Mouse (Mus musculus) MEL (cell line): ENCODE data around the gene Pcif1. TPM values are rescaled to one million over a fixed set of nuclear protein-coding genes. Genes with fewer than 3 reads are reported as not detected.

Experiments used
- polyA plus RNA-seq, 2 experiments: library from polyadenylated mRNA; stranded (reverse) in 1 of 2; unstranded in 1 of 2; fragments of >175 nt in 1 of 2; fragments of >200 nt in 1 of 2; gene quantifications; 2 replicates each; pipeline versions ENCODE4 v1.2.1 to v1.2.4; 2012; ENCODE audit warnings: low replicate concordance in 2 of 2, low read depth in 1 of 2; ENCODE audit not compliant: insufficient read length in 2 of 2, insufficient read depth in 1 of 2, missing spikeins in 1 of 2
- total RNA-seq: library from RNA; depleted of rRNA; stranded (reverse); fragments of 300-350 nt; gene quantifications from 2 replicates; pipeline ENCODE4 v1.2.3, GENCODE M21; 2012; rRNA removed

Pcif1 gene
- total and polyA plus RNA-seq, 3 experiments = 46.8 to 118 TPM; not detected in 1

Other genes with a start within 250 kb of the Pcif1 start
- gene Wfdc16, start 240.5 kb upstream of the Pcif1 start, total RNA-seq = not detected in 2 replicates
- not detected for gene Wfdc16, start 240.5 kb upstream of the Pcif1 start, polyA plus RNA-seq
- not detected in 2 replicates for gene Wfdc10, start 223.3 kb upstream of the Pcif1 start, total RNA-seq
- not detected for gene Wfdc10, start 223.3 kb upstream of the Pcif1 start, polyA plus RNA-seq
- gene Wfdc9, start 222.7 kb upstream of the Pcif1 start, total RNA-seq = not detected in 2 replicates
- not detected for gene Wfdc9, start 222.7 kb upstream of the Pcif1 start, polyA plus RNA-seq
- gene Wfdc11, start 205.2 kb upstream of the Pcif1 start, total RNA-seq = not detected in 2 replicates
- not detected for gene Wfdc11, start 205.2 kb upstream of the Pcif1 start, polyA plus RNA-seq
- 0.12 TPM in 1 of 2 replicates, not detected in the other for gene Wfdc13, start 194.2 kb upstream of the Pcif1 start, total RNA-seq
- gene Wfdc13, start 194.2 kb upstream of the Pcif1 start, polyA plus RNA-seq = not detected
- gene Spint4, start 180.8 kb upstream of the Pcif1 start, total RNA-seq = not detected in 2 replicates
- not detected for gene Spint4, start 180.8 kb upstream of the Pcif1 start, polyA plus RNA-seq
- not detected in 2 replicates for gene Spint5, start 164.0 kb upstream of the Pcif1 start, total RNA-seq
- gene Spint5, start 164.0 kb upstream of the Pcif1 start, polyA plus RNA-seq = not detected
- 0.20 and 0.31 TPM in 2 replicates for gene Wfdc3, start 133.4 kb upstream of the Pcif1 start, total RNA-seq
- under 1 TPM in 1 of 2 experiments, not detected in 1; 0.40 TPM for gene Wfdc3, start 133.4 kb upstream of the Pcif1 start, polyA plus RNA-seq
- gene Dnttip1, start 133.3 kb upstream of the Pcif1 start, total RNA-seq = 20.6 and 20.9 TPM in 2 replicates
- 10 to 100 TPM in 1 of 2 experiments, not detected in 1; 59.9 TPM for gene Dnttip1, start 133.3 kb upstream of the Pcif1 start, polyA plus RNA-seq
- gene Ube2c, start 109.4 kb upstream of the Pcif1 start, total RNA-seq = 170 and 177 TPM in 2 replicates
- gene Ube2c, start 109.4 kb upstream of the Pcif1 start, polyA plus RNA-seq = 100 to 1,000 TPM; 257 to 365 TPM
- not detected in 2 replicates for gene Tnnc2, start 99.3 kb upstream of the Pcif1 start, total RNA-seq
- gene Tnnc2, start 99.3 kb upstream of the Pcif1 start, polyA plus RNA-seq = not detected
- 3.8 and 4.0 TPM in 2 replicates for gene Snx21, start 93.5 kb upstream of the Pcif1 start, total RNA-seq
- 1 to 10 TPM in 1 of 2 experiments, not detected in 1; 7.7 TPM for gene Snx21, start 93.5 kb upstream of the Pcif1 start, polyA plus RNA-seq
- gene Acot8, start 74.4 kb upstream of the Pcif1 start, total RNA-seq = 32.2 and 40.3 TPM in 2 replicates
- 10 to 100 TPM in 1 of 2 experiments, not detected in 1; 30.9 TPM for gene Acot8, start 74.4 kb upstream of the Pcif1 start, polyA plus RNA-seq
- 4.7 and 4.8 TPM in 2 replicates for gene Zswim3, start 74.2 kb upstream of the Pcif1 start, total RNA-seq
- gene Zswim3, start 74.2 kb upstream of the Pcif1 start, polyA plus RNA-seq = 1 to 10 TPM in 1 of 2 experiments, not detected in 1; 5.9 TPM
- 7.1 and 8.2 TPM in 2 replicates for gene Zswim1, start 56.6 kb upstream of the Pcif1 start, total RNA-seq
- gene Zswim1, start 56.6 kb upstream of the Pcif1 start, polyA plus RNA-seq = 10 to 100 TPM in 1 of 2 experiments, not detected in 1; 17.4 TPM
- 0.42 and 0.50 TPM in 2 replicates for gene Spata25, start 50.8 kb upstream of the Pcif1 start, total RNA-seq
- under 1 TPM in 1 of 2 experiments, not detected in 1; 0.13 TPM for gene Spata25, start 50.8 kb upstream of the Pcif1 start, polyA plus RNA-seq
- gene Ctsa, start 46.4 kb upstream of the Pcif1 start, total RNA-seq = 46.3 and 50.5 TPM in 2 replicates
- gene Ctsa, start 46.4 kb upstream of the Pcif1 start, polyA plus RNA-seq = 10 to 100 TPM in 1 of 2 experiments, not detected in 1; 87.7 TPM
- 1.6 and 2.0 TPM in 2 replicates for gene Neurl2, start 45.8 kb upstream of the Pcif1 start, total RNA-seq
- gene Neurl2, start 45.8 kb upstream of the Pcif1 start, polyA plus RNA-seq = 1 to 10 TPM in 1 of 2 experiments, not detected in 1; 2.6 TPM
- 5.2 and 6.8 TPM in 2 replicates for gene Pltp, start 21.6 kb upstream of the Pcif1 start, total RNA-seq
- 10 to 100 TPM in 1 of 2 experiments, not detected in 1; 17.1 TPM for gene Pltp, start 21.6 kb upstream of the Pcif1 start, polyA plus RNA-seq
- gene Zfp335, start 32.5 kb downstream of the Pcif1 start, total RNA-seq = 12.3 and 12.6 TPM in 2 replicates
- gene Zfp335, start 32.5 kb downstream of the Pcif1 start, polyA plus RNA-seq = 10 to 100 TPM in 1 of 2 experiments, not detected in 1; 24.1 TPM
- gene Mmp9, start 61.5 kb downstream of the Pcif1 start, total RNA-seq = 0.20 and 0.23 TPM in 2 replicates
- under 1 TPM in 1 of 2 experiments, not detected in 1; 0.19 TPM for gene Mmp9, start 61.5 kb downstream of the Pcif1 start, polyA plus RNA-seq
- gene Slc12a5, start 81.5 kb downstream of the Pcif1 start, total RNA-seq = 0.36 and 0.50 TPM in 2 replicates
- 1 to 10 TPM in 1 of 2 experiments, not detected in 1; 1.3 TPM for gene Slc12a5, start 81.5 kb downstream of the Pcif1 start, polyA plus RNA-seq
- 35.1 and 35.8 TPM in 2 replicates for gene Ncoa5, start 155.6 kb downstream of the Pcif1 start, total RNA-seq
- 10 to 100 TPM; 61.0 to 76.6 TPM for gene Ncoa5, start 155.6 kb downstream of the Pcif1 start, polyA plus RNA-seq
- gene Cd40, start 176.3 kb downstream of the Pcif1 start, total RNA-seq = not detected in 2 replicates
- gene Cd40, start 176.3 kb downstream of the Pcif1 start, polyA plus RNA-seq = under 1 TPM in 1 of 2 experiments, not detected in 1; 0.08 TPM
- gene 1700025C18Rik, start 211.4 kb downstream of the Pcif1 start, total RNA-seq = not detected in 2 replicates
- gene 1700025C18Rik, start 211.4 kb downstream of the Pcif1 start, polyA plus RNA-seq = not detected